Mouse (Mus musculus) ES-E14 (cell line): Measurements from ENCODE around the gene Golga4. TPM values are rescaled to one million over a fixed set of nuclear protein-coding genes. Genes with fewer than 3 reads are reported as not detected.

Experiments used
- DNase-seq: peaks from one replicate; pipeline ENCODE4 v3.0.0-alpha.2; 2013; ENCODE audit warnings: low read depth, low spot score
- H3K27ac ChIP-seq: 2 replicates; pipeline ENCODE4 v1.5.1; 2012; ENCODE audit warnings: low read depth, mild to moderate bottlenecking, low read length, moderate library complexity, mixed read lengths; ENCODE audit not compliant: poor library complexity, insufficient read depth, severe bottlenecking
- H3K36me3 ChIP-seq: 2 replicates; pipeline ENCODE4 v1.6.1; 2012; ENCODE audit warnings: mild to moderate bottlenecking, low read length, moderate library complexity, mixed read lengths; ENCODE audit not compliant: control insufficient read depth, poor library complexity, insufficient read depth, severe bottlenecking
- H3K4me1 ChIP-seq, 2 experiments: fragments of 150-350 bp in 1 of 2; sonication (generic) in 1 of 2; 2 replicates each; pipeline ENCODE4 v1.6.1; 2012; ENCODE audit warnings: low read length in 2 of 2, mild to moderate bottlenecking in 1 of 2, mixed read lengths in 1 of 2; ENCODE audit not compliant: control insufficient read depth in 2 of 2, insufficient read depth in 2 of 2, poor library complexity in 1 of 2
- H3K4me3 ChIP-seq, 2 experiments: fragments of 150-350 bp in 1 of 2; sonication (generic) in 1 of 2; 2 replicates each; pipeline ENCODE4 v1.5.1; 2012; ENCODE audit warnings: low read length in 2 of 2, low read depth in 1 of 2, mild to moderate bottlenecking in 1 of 2, mixed read lengths in 1 of 2; ENCODE audit not compliant: insufficient read depth in 1 of 2, poor library complexity in 1 of 2, severe bottlenecking in 1 of 2
- H3K9ac ChIP-seq: 2 replicates; pipeline ENCODE4 v1.6.1; 2012; ENCODE audit warnings: low read depth, mild to moderate bottlenecking, low read length, mixed read lengths; ENCODE audit not compliant: poor library complexity, insufficient read depth, severe bottlenecking
- H3K9me3 ChIP-seq: fragments of 150-350 bp; sonication (generic); 2 replicates; pipeline ENCODE4 v1.6.1; 2012; ENCODE audit warnings: low read depth, mild to moderate bottlenecking, low read length; ENCODE audit not compliant: control insufficient read depth, insufficient read depth
- CHD2 ChIP-seq: IDR thresholded peaks from 2 replicates; pipeline ENCODE4 v1.6.1; 2014; ENCODE audit warnings: mild to moderate bottlenecking, low read depth, low read length, inconsistent platforms
- HCFC1 ChIP-seq: IDR thresholded peaks from 2 replicates; pipeline ENCODE4 v1.6.1; 2012; ENCODE audit warnings: low read length, inconsistent platforms, borderline replicate concordance; ENCODE audit not compliant: insufficient read depth
- MAFK ChIP-seq: IDR thresholded peaks from 2 replicates; pipeline ENCODE4 v1.6.1; 2014; ENCODE audit warnings: mild to moderate bottlenecking, low read depth, low read length, inconsistent platforms; ENCODE audit not compliant: insufficient read depth
- ZC3H11A ChIP-seq: IDR thresholded peaks from 2 replicates; pipeline ENCODE4 v1.6.1; 2012; ENCODE audit warnings: low read depth, mild to moderate bottlenecking, inconsistent platforms, low read length, borderline replicate concordance
- ZNF384 ChIP-seq: IDR thresholded peaks from 2 replicates; pipeline ENCODE4 v1.6.1; 2012; ENCODE audit warnings: low read depth, low read length, inconsistent platforms
- in situ Hi-C, 2 experiments: fragments of 600-800 bp; cut with MboI; formaldehyde crosslinking; loops; one replicate each; pipeline ENCODE4 v1.15.1; 2025; ENCODE audit warnings: low sequenced_read_pairs in 2 of 2, inconsistent platforms in 1 of 2; ENCODE audit not compliant: unreplicated experiment in 2 of 2
- total RNA-seq: library from RNA; depleted of rRNA; stranded (reverse); fragments of 300-350 nt; gene quantifications from 2 replicates; pipeline ENCODE4 v1.2.3, GENCODE M21; 2012

The Golga4 gene
- total RNA-seq, 1 experiment = 73.3 TPM

DNA sequence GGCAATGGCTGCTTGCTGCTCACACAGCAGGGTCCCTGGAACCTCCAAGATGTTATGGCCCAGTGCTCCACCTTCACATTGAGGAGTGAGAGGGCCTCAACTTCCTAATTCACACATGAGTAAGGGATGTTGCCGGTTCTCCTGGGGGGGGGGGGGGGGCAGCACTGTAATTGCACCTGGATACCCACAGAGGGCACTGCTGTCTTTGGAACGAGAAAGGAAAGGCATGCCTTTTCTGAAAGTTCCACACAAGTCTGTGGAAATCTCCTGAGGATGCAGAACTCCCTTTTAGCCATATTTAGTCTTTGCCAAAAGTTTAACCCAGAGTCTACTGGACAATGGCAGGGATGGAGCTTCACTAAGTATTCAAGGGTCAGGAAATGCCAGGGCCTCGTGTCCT is 83.2 kb downstream of the Golga4 start:
- in situ Hi-C loops = loop anchor here (10.0 to 25.0 kb wide), 2 partner anchors 316 to 323 kb away; no protein-coding TSS in a partner anchor
- Histone ChIP-seq H3K9me3 (no peaks in the 10 kb centered on the region), H3K4me3 (no peak overlapping the region), H3K4me1 (peaks cover 0 to 11% of the 10 kb centered on the region in 2 experiments; a peak in 1 of 4 replicates), H3K9ac (no peak overlapping the region), H3K36me3 (no peaks in the 10 kb centered on the region; the same call in 1 of the 2 replicates), H3K27ac (no peak overlapping the region)
- TF ChIP-seq ZNF384 (no peak), CHD2 (no peak), MAFK (no peak), ZC3H11A (peak; percentile 24; the same call in 1 of the 2 replicates), HCFC1 (no peak)
- no peak for DNase-seq

DNA sequence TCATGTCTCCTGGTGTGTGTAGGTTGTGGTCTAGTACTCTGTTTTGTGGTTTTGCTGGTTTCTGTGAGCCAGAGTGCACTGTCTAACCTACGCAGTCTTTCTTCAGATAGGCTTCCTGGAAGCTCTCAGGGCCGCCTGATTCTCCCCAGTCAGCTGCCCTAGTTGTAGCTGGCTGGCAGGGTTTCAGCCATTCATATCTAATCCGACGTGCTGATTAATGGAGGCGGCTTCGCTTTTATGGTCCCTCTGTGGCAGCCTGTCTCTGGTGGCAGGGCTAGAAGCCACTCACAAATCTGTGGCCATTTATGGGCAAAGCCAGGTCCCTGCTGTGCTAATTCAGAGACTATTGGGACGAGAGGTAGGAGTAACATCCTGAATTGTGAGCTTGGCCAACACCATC is 84.2 kb downstream of the Golga4 start:
- TF ChIP-seq CHD2 = no peak
- no peak for TF ChIP-seq MAFK
- no peak for TF ChIP-seq HCFC1
- TF ChIP-seq ZNF384 = no peak
- no peak for TF ChIP-seq ZC3H11A
- Histone ChIP-seq H3K4me3 (no peak overlapping the region), H3K27ac (no peak overlapping the region), H3K9me3 (no peaks in the 10 kb centered on the region), H3K9ac (no peak overlapping the region), H3K36me3 (no peaks in the 10 kb centered on the region; the same call in 1 of the 2 replicates), H3K4me1 (peaks cover 0 to 6% of the 10 kb centered on the region in 2 experiments; a peak in 1 of 4 replicates)
- no peak for DNase-seq
- in situ Hi-C loops = loop anchor here in 1 of 2 experiments (25.0 kb wide), 1 partner anchor 322 kb away; no protein-coding TSS in a partner anchor

DNA sequence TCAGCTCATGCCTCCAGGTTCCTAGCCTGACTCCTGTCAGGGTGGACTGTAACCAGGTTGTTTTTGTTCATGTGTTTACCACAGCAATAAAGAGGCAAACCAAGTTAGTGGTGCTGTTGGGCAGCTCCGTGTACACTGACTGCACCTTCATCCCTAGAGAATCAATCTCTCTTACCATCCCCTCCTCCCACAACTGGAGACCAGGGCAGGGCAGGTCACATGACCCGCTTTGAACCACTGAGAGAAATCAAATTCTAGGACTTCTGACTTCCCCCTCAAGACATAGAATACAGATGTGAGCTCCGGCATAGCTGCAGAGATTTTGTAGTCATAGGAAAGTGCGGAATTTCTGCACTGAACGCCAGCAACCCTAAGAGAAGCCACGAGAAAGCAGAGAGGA is 85.6 kb downstream of the Golga4 start:
- no peak overlapping the region for H3K9ac ChIP-seq
- no peaks in the 10 kb centered on the region for H3K36me3 ChIP-seq
- no peak overlapping the region for H3K4me3 ChIP-seq
- DNase-seq = no peak
- no peaks in the 10 kb centered on the region for H3K9me3 ChIP-seq
- H3K4me1 ChIP-seq = peaks cover 0 to 3% of the 10 kb centered on the region in 2 experiments; a peak in 1 of 4 replicates
- in situ Hi-C loops = loop anchor here in 1 of 2 experiments (25.0 kb wide), 1 partner anchor 321 kb away; no protein-coding TSS in a partner anchor
- TF ChIP-seq HCFC1 (no peak), ZC3H11A (no peak), ZNF384 (no peak), MAFK (no peak), CHD2 (no peak)
- H3K27ac ChIP-seq = no peak overlapping the region

DNA sequence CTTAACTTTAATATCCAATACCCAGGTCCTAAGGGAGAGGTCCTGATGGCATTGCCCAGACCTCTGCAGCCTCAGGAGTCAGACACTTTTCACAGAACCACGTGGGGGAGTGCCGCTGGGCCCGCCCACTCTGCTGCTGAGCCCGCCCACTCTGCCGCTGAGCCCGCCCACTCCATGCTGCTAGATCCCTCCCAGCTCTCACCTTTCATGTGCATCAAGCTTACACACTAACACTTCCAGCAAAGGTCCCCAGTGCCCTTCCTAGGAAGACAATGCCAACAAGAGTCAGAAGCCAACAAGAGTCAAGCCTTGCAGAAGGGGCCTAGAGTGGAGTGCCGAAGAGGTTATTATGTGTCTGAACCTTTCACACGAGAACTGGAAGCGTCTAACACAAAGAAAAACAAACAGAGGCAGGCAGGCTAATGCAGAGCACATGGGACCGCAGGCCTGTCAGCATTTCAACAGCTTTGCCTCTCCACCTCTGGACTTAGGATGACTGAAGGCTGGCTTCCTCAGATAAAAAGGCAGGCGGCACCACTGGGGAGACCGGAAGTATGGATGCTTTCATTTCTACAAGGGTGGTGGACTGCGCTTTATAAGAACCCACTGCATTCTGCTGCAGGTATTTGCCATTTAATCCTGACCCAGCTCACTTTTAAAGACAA is 86.7 kb downstream of the Golga4 start:
- in situ Hi-C loops = loop anchor here in 1 of 2 experiments (25.0 kb wide), 1 partner anchor 320 kb away; no protein-coding TSS in a partner anchor
- H3K27ac ChIP-seq = no peak overlapping the region
- DNase-seq = peak; percentile 43
- H3K4me1 ChIP-seq = peaks cover 0 to 3% of the 10 kb centered on the region in 2 experiments; a peak in 1 of 4 replicates
- H3K9me3 ChIP-seq = no peaks in the 10 kb centered on the region
- H3K36me3 ChIP-seq = no peaks in the 10 kb centered on the region
- TF ChIP-seq ZC3H11A (no peak), HCFC1 (no peak), CHD2 (no peak), MAFK (no peak), ZNF384 (no peak)
- H3K4me3 ChIP-seq = no peak overlapping the region
- no peak overlapping the region for H3K9ac ChIP-seq
